Mouse (Mus musculus): ENCODE measurements around the gene Lsg1. TPM values are rescaled to one million over a fixed set of nuclear protein-coding genes. Genes with fewer than 3 reads are reported as not detected.

The Lsg1 gene
- total and polyA plus RNA-seq, 2 experiments from 2014 or later: 16.7 to 42.1 TPM

GRCm38 (mm10) chr16:30533592-30533991 is 53.8 kb downstream of the Lsg1 start:
- H3K4me3 ChIP-seq (ENCODE audit: low read length): no peak overlapping the region
- no peak overlapping the region for H3K9ac ChIP-seq (replicated peaks; ENCODE audit: low read length)
- TF ChIP-seq CTCF (IDR thresholded peaks at IDR 0.05; ENCODE audit: low read depth): no peak
- 71% methylated on average over 4 of the region's 4 CpGs for WGBS
- H3K9me3 ChIP-seq (ENCODE audit: low read length): no peaks in the 10 kb centered on the region
- H3K4me2 ChIP-seq (ENCODE audit: low read depth, low read length): no peak overlapping the region
- no peaks in the 10 kb centered on the region for H3K27me3 ChIP-seq (ENCODE audit: insufficient read depth, low read length)
- H3K4me1 ChIP-seq (ENCODE audit: insufficient read depth, low read length): 0 out of 2 replicates have a peak, but pooled peaks cover 4% of the 10 kb centered on the region
- ATAC-seq: no peak
- H3K36me3 ChIP-seq (ENCODE audit: insufficient read depth, low read length): peaks cover 10% of the 10 kb centered on the region
- H3K27ac ChIP-seq: no peak overlapping the region
- DNase-seq (ENCODE audit: low spot score): no peak

- peaks cover 10% of the 10 kb centered on the region for H3K36me3 ChIP-seq (ENCODE audit: insufficient read depth, low read length)
- H3K9me3 ChIP-seq (ENCODE audit: low read length): no peaks in the 10 kb centered on the region
- H3K4me2 ChIP-seq (ENCODE audit: low read depth, low read length): no peak overlapping the region
- no peak for ATAC-seq
- H3K9ac ChIP-seq (replicated peaks; ENCODE audit: low read length): no peak overlapping the region
- no peak for DNase-seq (ENCODE audit: low spot score)
- no peak overlapping the region for H3K4me3 ChIP-seq (ENCODE audit: low read length)
- WGBS: 85% methylated on average over 1 of the region's 1 CpGs
- H3K27me3 ChIP-seq (ENCODE audit: insufficient read depth, low read length): no peaks in the 10 kb centered on the region
- H3K4me1 ChIP-seq (ENCODE audit: insufficient read depth, low read length): 0 out of 2 replicates have a peak, but pooled peaks cover 4% of the 10 kb centered on the region
- H3K27ac ChIP-seq: no peak overlapping the region
- no peak for TF ChIP-seq CTCF (IDR thresholded peaks at IDR 0.05; ENCODE audit: low read depth)
Observed at GRCm38 (mm10) chr16:30532929-30533328, 54.5 kb downstream of the Lsg1 start.

DNA sequence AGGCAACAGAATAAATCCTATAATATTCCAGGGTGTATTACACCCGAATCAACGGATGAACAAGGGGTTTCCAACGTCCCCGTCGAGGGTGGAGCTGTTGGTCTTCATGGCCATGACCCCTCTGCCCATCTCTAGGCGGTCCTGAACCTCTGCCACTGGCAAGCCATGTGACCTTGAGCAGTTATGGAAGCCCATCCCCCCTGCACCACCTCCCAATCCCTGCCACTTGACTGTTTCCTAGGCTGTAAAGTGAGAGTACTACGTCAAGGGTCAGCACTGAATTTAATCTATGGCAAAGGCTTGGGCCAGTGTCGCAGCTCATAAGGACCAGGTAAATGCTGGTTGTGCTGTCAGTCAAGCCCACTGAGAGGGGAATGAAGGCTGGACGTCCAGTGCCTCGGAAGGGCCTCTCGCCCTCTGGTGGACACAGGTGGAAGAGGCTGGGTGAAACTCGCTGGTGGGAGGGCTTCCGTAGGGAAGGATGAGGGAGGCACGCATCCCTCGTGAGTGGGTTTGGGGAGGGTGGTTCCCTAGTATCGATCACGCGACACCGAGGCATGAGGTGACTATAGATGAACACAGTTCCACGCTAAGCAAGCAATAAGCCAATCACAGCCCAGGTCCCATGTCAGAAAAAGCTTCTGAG is 55.5 kb downstream of the Lsg1 start:
- H3K9me3 ChIP-seq (ENCODE audit: low read length): no peaks in the 10 kb centered on the region
- 32% methylated on average over 20 of the region's 20 CpGs for WGBS
- H3K4me2 ChIP-seq (ENCODE audit: low read depth, low read length): 0 out of 2 replicates have a peak overlapping the region, but pooled peaks have one; percentile 23
- H3K36me3 ChIP-seq (ENCODE audit: insufficient read depth, low read length): peaks cover 14% of the 10 kb centered on the region
- 0 out of 2 replicates have a peak, but pooled peaks cover 4% of the 10 kb centered on the region for H3K4me1 ChIP-seq (ENCODE audit: insufficient read depth, low read length)
- H3K9ac ChIP-seq (replicated peaks; ENCODE audit: low read length): no peak overlapping the region
- TF ChIP-seq CTCF (IDR thresholded peaks at IDR 0.05; ENCODE audit: low read depth): peak; percentile 97
- H3K27me3 ChIP-seq (ENCODE audit: insufficient read depth, low read length): no peaks in the 10 kb centered on the region
- no peak overlapping the region for H3K4me3 ChIP-seq (ENCODE audit: low read length)
- DNase-seq (ENCODE audit: low spot score) (peak; percentile 71), ATAC-seq (peak; percentile 66)
- no peak overlapping the region for H3K27ac ChIP-seq

DNA sequence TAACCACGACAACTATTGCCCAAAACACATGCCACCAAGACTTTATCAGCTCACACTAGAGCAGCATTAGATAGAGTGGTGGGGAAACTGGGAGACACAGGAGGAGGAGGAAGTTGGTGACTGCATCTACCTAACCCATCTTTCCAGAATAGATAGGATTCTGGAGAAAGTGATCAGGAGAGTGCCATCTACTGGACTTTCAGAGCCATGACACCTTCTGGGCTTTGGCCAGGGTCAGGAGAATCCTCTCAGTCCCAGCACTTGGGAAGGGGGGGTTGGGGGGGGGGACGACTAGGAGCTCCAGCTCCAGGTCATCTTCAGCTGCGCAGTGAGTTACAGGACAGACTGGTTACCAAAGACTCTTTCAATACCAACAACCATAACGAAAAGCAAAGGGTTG is 56.6 kb downstream of the Lsg1 start:
- no peak for ATAC-seq

DNA sequence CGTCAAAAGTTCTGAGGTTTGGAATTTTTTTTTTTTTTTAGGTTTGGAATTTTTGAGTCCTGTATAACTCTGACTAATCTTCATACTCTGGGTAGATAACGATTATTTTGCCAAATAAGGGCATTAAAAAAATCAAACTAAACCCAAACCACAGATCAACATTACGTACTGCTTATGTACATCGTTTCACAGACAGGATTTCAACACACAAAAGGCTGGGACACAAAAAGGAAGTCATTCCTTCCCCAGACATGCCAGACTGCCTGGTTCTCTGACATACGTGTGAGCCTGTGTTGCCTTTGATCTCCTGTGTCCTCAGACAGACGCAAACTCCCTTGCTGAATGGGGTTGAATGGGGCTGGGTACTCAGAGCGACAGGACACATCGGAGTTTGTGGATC is 59.0 kb downstream of the Lsg1 start:
- no peak overlapping the region for H3K9ac ChIP-seq (replicated peaks; ENCODE audit: low read length)
- DNase-seq (ENCODE audit: low spot score) (no peak), ATAC-seq (no peak)
- no peak overlapping the region for H3K4me3 ChIP-seq (ENCODE audit: low read length)
- no peak overlapping the region for H3K4me2 ChIP-seq (ENCODE audit: low read depth, low read length)
- no peak overlapping the region for H3K27ac ChIP-seq
- TF ChIP-seq CTCF (IDR thresholded peaks at IDR 0.05; ENCODE audit: low read depth): no peak
- WGBS: 88% methylated on average over 8 of the region's 8 CpGs
- no peaks in the 10 kb centered on the region for H3K27me3 ChIP-seq (ENCODE audit: insufficient read depth, low read length)
- 0 out of 2 replicates have a peak, but pooled peaks cover 4% of the 10 kb centered on the region for H3K4me1 ChIP-seq (ENCODE audit: insufficient read depth, low read length)
- peaks cover 9% of the 10 kb centered on the region; the same call in 1 of the 2 replicates for H3K36me3 ChIP-seq (ENCODE audit: insufficient read depth, low read length)
- no peaks in the 10 kb centered on the region for H3K9me3 ChIP-seq (ENCODE audit: low read length)

More for the DNA sequence above, 56.6 kb downstream of the Lsg1 start:
- no peak overlapping the region for H3K4me3 ChIP-seq (ENCODE audit: low read length)
- 41% methylated on average over 4 of the region's 4 CpGs for WGBS
- H3K27me3 ChIP-seq (ENCODE audit: insufficient read depth, low read length): no peaks in the 10 kb centered on the region
- peaks cover 14% of the 10 kb centered on the region for H3K36me3 ChIP-seq (ENCODE audit: insufficient read depth, low read length)
- H3K4me2 ChIP-seq (ENCODE audit: low read depth, low read length): no peak overlapping the region
- H3K9ac ChIP-seq (replicated peaks; ENCODE audit: low read length): no peak overlapping the region
- TF ChIP-seq CTCF (IDR thresholded peaks at IDR 0.05; ENCODE audit: low read depth): peak; percentile 73
- DNase-seq (ENCODE audit: low spot score): peak; percentile 57
- 0 out of 2 replicates have a peak, but pooled peaks cover 4% of the 10 kb centered on the region for H3K4me1 ChIP-seq (ENCODE audit: insufficient read depth, low read length)
- H3K9me3 ChIP-seq (ENCODE audit: low read length): no peaks in the 10 kb centered on the region
- H3K27ac ChIP-seq: no peak overlapping the region

GRCm38 (mm10) chr16:30527889-30528288 is 59.5 kb downstream of the Lsg1 start:
- Histone ChIP-seq H3K4me3 (ENCODE audit: low read length) (no peak overlapping the region), H3K36me3 (ENCODE audit: insufficient read depth, low read length) (peaks cover 9% of the 10 kb centered on the region; the same call in 1 of the 2 replicates), H3K9me3 (ENCODE audit: low read length) (no peaks in the 10 kb centered on the region), H3K27ac (no peak overlapping the region), H3K4me2 (ENCODE audit: low read depth, low read length) (no peak overlapping the region), H3K4me1 (ENCODE audit: insufficient read depth, low read length) (0 out of 2 replicates have a peak, but pooled peaks cover 4% of the 10 kb centered on the region), H3K9ac (replicated peaks; ENCODE audit: low read length) (no peak overlapping the region), H3K27me3 (ENCODE audit: insufficient read depth, low read length) (no peaks in the 10 kb centered on the region)
- TF ChIP-seq CTCF (IDR thresholded peaks at IDR 0.05; ENCODE audit: low read depth): no peak
- WGBS: 67% methylated on average over 2 of the region's 2 CpGs
- DNase-seq (ENCODE audit: low spot score) (no peak), ATAC-seq (no peak)

GRCm38 (mm10) chr16:30525756-30526155 is 61.6 kb downstream of the Lsg1 start:
- Histone ChIP-seq H3K4me2 (ENCODE audit: low read depth, low read length) (no peak overlapping the region), H3K27me3 (ENCODE audit: insufficient read depth, low read length) (no peaks in the 10 kb centered on the region), H3K9me3 (ENCODE audit: low read length) (no peaks in the 10 kb centered on the region), H3K36me3 (ENCODE audit: insufficient read depth, low read length) (peaks cover 15% of the 10 kb centered on the region; the same call in 1 of the 2 replicates), H3K9ac (replicated peaks; ENCODE audit: low read length) (no peak overlapping the region), H3K27ac (no peak overlapping the region), H3K4me1 (ENCODE audit: insufficient read depth, low read length) (no peaks in the 10 kb centered on the region), H3K4me3 (ENCODE audit: low read length) (no peak overlapping the region)
- DNase-seq (ENCODE audit: low spot score) (no peak), ATAC-seq (no peak)
- WGBS: 87% methylated on average over 14 of the region's 14 CpGs
- no peak for TF ChIP-seq CTCF (IDR thresholded peaks at IDR 0.05; ENCODE audit: low read depth)
